Mouse (Mus musculus) layer of hippocampus, adult 11-12 months (tissue): ENCODE measurements around the gene Cdk18.
A peak's percentile ranks its signal among the peaks of the same experiment; 100 is the strongest.

Source experiments
- DNase-seq: peaks from one replicate; pipeline ENCODE4 v3.0.0; 2022; ENCODE audit warnings: low spot score

The Cdk18 gene

DNA sequence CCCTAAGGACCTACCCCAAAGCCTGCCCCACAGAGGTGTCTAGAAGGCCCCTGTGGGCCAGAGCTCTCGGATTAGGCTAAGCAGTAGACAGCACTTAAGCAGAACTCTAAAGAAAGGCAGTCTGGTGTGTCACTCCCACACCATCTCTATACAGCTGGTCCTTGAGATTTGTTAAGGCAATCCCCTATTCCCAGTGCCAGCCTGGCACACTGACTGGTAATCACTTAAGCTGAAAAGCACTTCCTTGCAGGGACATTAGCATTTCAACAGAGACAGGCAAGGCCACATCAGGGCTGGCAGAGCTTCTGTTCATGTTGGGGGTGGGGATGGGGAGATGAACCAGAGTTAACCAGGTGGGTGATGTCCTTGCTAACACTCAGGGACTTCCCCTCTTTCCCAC, 74.5 kb downstream of the Cdk18 start:
- DNase-seq, result peak; percentile 37

DNA sequence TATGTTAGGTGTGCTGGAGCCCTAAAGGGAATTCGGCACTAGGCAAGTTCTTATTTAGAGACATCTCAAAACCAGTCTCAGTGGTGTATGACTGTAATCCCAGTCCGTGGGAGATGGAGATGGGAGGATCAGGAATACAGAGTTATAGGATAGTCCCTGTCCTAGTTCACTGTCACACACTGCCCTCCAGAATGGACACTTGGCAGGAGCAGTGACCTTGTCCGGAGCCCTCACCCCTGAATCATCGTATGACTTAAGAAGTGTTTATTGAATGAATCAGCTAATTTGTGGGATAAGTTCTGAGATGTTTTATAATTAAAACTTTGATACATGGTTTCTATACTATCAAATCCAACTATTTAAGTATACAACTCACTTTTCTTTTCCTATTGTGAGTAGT, 76.4 kb downstream of the Cdk18 start:
- no peak for DNase-seq
